Mouse (Mus musculus): ENCODE data around the gene Cux2. TPM values are rescaled to one million over a fixed set of nuclear protein-coding genes. Genes with fewer than 3 reads are reported as not detected.

Gene Cux2
- polyA plus RNA-seq, 1 experiment from 2014 or later, result 0.47 TPM

- 68% methylated on average over 15 of the region's 15 CpGs for WGBS
- no peaks in the 10 kb centered on the region for H3K27me3 ChIP-seq (replicated peaks; ENCODE audit: insufficient read depth, low read length)
- H3K36me3 ChIP-seq (ENCODE audit: insufficient read depth, low read length), result no peaks in the 10 kb centered on the region
- DNase-seq (ENCODE audit: low spot score), result no peak
- no peak for ATAC-seq
- H3K4me1 ChIP-seq (ENCODE audit: insufficient read depth, low read depth, low read length), result no peaks in the 10 kb centered on the region
- H3K9ac ChIP-seq (replicated peaks; ENCODE audit: low read depth), result no peak overlapping the region
- H3K4me2 ChIP-seq (replicated peaks; ENCODE audit: low read depth, low read length), result no peak overlapping the region
- TF ChIP-seq CTCF (IDR thresholded peaks at IDR 0.05), result no peak
- TF ChIP-seq EP300 (IDR thresholded peaks at IDR 0.05), result no peak
- no peaks in the 10 kb centered on the region for H3K9me3 ChIP-seq (ENCODE audit: low read length)
- no peak overlapping the region for H3K27ac ChIP-seq (ENCODE audit: low read length)
- H3K4me3 ChIP-seq (ENCODE audit: low read depth, low read length), result no peak overlapping the region
Measured at GRCm38 (mm10) chr5:121968999-121969398, 80.9 kb downstream of the Cux2 start.

- Histone ChIP-seq H3K27me3 (replicated peaks; ENCODE audit: insufficient read depth, low read length) (no peaks in the 10 kb centered on the region), H3K4me3 (ENCODE audit: low read depth, low read length) (no peak overlapping the region), H3K36me3 (ENCODE audit: insufficient read depth, low read length) (no peaks in the 10 kb centered on the region), H3K4me2 (replicated peaks; ENCODE audit: low read depth, low read length) (no peak overlapping the region), H3K27ac (ENCODE audit: low read length) (no peak overlapping the region), H3K9me3 (ENCODE audit: low read length) (no peaks in the 10 kb centered on the region), H3K9ac (replicated peaks; ENCODE audit: low read depth) (no peak overlapping the region), H3K4me1 (ENCODE audit: insufficient read depth, low read depth, low read length) (no peaks in the 10 kb centered on the region)
- ATAC-seq, result no peak
- no peak for DNase-seq (ENCODE audit: low spot score)
- 79% methylated on average over 15 of the region's 15 CpGs for WGBS
- TF ChIP-seq CTCF (IDR thresholded peaks at IDR 0.05) (no peak), EP300 (IDR thresholded peaks at IDR 0.05) (no peak)
Measured at GRCm38 (mm10) chr5:121968416-121968815, 81.5 kb downstream of the Cux2 start.

GRCm38 (mm10) chr5:121967520-121967919 is 82.4 kb downstream of the Cux2 start:
- H3K27ac ChIP-seq (ENCODE audit: low read length), result no peak overlapping the region
- H3K4me2 ChIP-seq (replicated peaks; ENCODE audit: low read depth, low read length), result no peak overlapping the region
- H3K4me1 ChIP-seq (ENCODE audit: insufficient read depth, low read depth, low read length), result no peaks in the 10 kb centered on the region
- H3K9ac ChIP-seq (replicated peaks; ENCODE audit: low read depth), result no peak overlapping the region
- 74% methylated on average over 5 of the region's 5 CpGs for WGBS
- DNase-seq (ENCODE audit: low spot score) (no peak), ATAC-seq (no peak)
- H3K36me3 ChIP-seq (ENCODE audit: insufficient read depth, low read length), result no peaks in the 10 kb centered on the region
- H3K4me3 ChIP-seq (ENCODE audit: low read depth, low read length), result no peak overlapping the region
- TF ChIP-seq CTCF (IDR thresholded peaks at IDR 0.05) (no peak), EP300 (IDR thresholded peaks at IDR 0.05) (no peak)
- H3K27me3 ChIP-seq (replicated peaks; ENCODE audit: insufficient read depth, low read length), result no peaks in the 10 kb centered on the region
- H3K9me3 ChIP-seq (ENCODE audit: low read length), result no peaks in the 10 kb centered on the region

GRCm38 (mm10) chr5:121966940-121967339 is 83.0 kb downstream of the Cux2 start:
- Histone ChIP-seq H3K36me3 (ENCODE audit: insufficient read depth, low read length) (no peaks in the 10 kb centered on the region), H3K27me3 (replicated peaks; ENCODE audit: insufficient read depth, low read length) (no peaks in the 10 kb centered on the region), H3K4me1 (ENCODE audit: insufficient read depth, low read depth, low read length) (no peaks in the 10 kb centered on the region), H3K9me3 (ENCODE audit: low read length) (no peaks in the 10 kb centered on the region), H3K4me2 (replicated peaks; ENCODE audit: low read depth, low read length) (0 out of 2 replicates have a peak overlapping the region, but pooled peaks have one; percentile 22), H3K4me3 (ENCODE audit: low read depth, low read length) (no peak overlapping the region), H3K27ac (ENCODE audit: low read length) (no peak overlapping the region), H3K9ac (replicated peaks; ENCODE audit: low read depth) (no peak overlapping the region)
- ATAC-seq (no peak), DNase-seq (ENCODE audit: low spot score) (peak; percentile 38)
- WGBS, result 16% methylated on average over 16 of the region's 16 CpGs
- TF ChIP-seq CTCF (IDR thresholded peaks at IDR 0.05), result no peak
- no peak for TF ChIP-seq EP300 (IDR thresholded peaks at IDR 0.05)

GRCm38 (mm10) chr5:121962974-121963373 is 86.9 kb downstream of the Cux2 start:
- 73% methylated on average over 10 of the region's 10 CpGs for WGBS
- ATAC-seq, result no peak

GRCm38 (mm10) chr5:121962359-121962758 is 87.5 kb downstream of the Cux2 start:
- no peak for DNase-seq (ENCODE audit: low spot score)
- H3K27ac ChIP-seq (ENCODE audit: low read length), result no peak overlapping the region
- TF ChIP-seq EP300 (IDR thresholded peaks at IDR 0.05), result no peak
- no peak for TF ChIP-seq CTCF (IDR thresholded peaks at IDR 0.05)
- H3K36me3 ChIP-seq (ENCODE audit: insufficient read depth, low read length), result no peaks in the 10 kb centered on the region
- H3K4me2 ChIP-seq (replicated peaks; ENCODE audit: low read depth, low read length), result no peak overlapping the region
- no peak overlapping the region for H3K4me3 ChIP-seq (ENCODE audit: low read depth, low read length)
- no peaks in the 10 kb centered on the region for H3K4me1 ChIP-seq (ENCODE audit: insufficient read depth, low read depth, low read length)
- no peaks in the 10 kb centered on the region for H3K27me3 ChIP-seq (replicated peaks; ENCODE audit: insufficient read depth, low read length)
- H3K9ac ChIP-seq (replicated peaks; ENCODE audit: low read depth), result no peak overlapping the region
- 88% methylated on average over 7 of the region's 7 CpGs for WGBS
- no peak for ATAC-seq
- no peaks in the 10 kb centered on the region for H3K9me3 ChIP-seq (ENCODE audit: low read length)

More at GRCm38 (mm10) chr5:121962974-121963373, 86.9 kb downstream of the Cux2 start:
- H3K4me1 ChIP-seq (ENCODE audit: insufficient read depth, low read depth, low read length), result no peaks in the 10 kb centered on the region
- no peak overlapping the region for H3K27ac ChIP-seq (ENCODE audit: low read length)
- TF ChIP-seq CTCF (IDR thresholded peaks at IDR 0.05), result no peak
- TF ChIP-seq EP300 (IDR thresholded peaks at IDR 0.05), result no peak
- H3K27me3 ChIP-seq (replicated peaks; ENCODE audit: insufficient read depth, low read length), result no peaks in the 10 kb centered on the region
- H3K9me3 ChIP-seq (ENCODE audit: low read length), result no peaks in the 10 kb centered on the region
- H3K4me2 ChIP-seq (replicated peaks; ENCODE audit: low read depth, low read length), result no peak overlapping the region
- no peaks in the 10 kb centered on the region for H3K36me3 ChIP-seq (ENCODE audit: insufficient read depth, low read length)
- DNase-seq (ENCODE audit: low spot score), result no peak
- no peak overlapping the region for H3K4me3 ChIP-seq (ENCODE audit: low read depth, low read length)
- H3K9ac ChIP-seq (replicated peaks; ENCODE audit: low read depth), result no peak overlapping the region

GRCm38 (mm10) chr5:121961256-121961655 is 88.6 kb downstream of the Cux2 start:
- DNase-seq (ENCODE audit: low spot score) (no peak), ATAC-seq (no peak)
- Histone ChIP-seq H3K27ac (ENCODE audit: low read length) (no peak overlapping the region), H3K9me3 (ENCODE audit: low read length) (no peaks in the 10 kb centered on the region), H3K4me2 (replicated peaks; ENCODE audit: low read depth, low read length) (no peak overlapping the region), H3K27me3 (replicated peaks; ENCODE audit: insufficient read depth, low read length) (no peaks in the 10 kb centered on the region), H3K4me1 (ENCODE audit: insufficient read depth, low read depth, low read length) (no peaks in the 10 kb centered on the region), H3K36me3 (ENCODE audit: insufficient read depth, low read length) (no peaks in the 10 kb centered on the region), H3K9ac (replicated peaks; ENCODE audit: low read depth) (no peak overlapping the region), H3K4me3 (ENCODE audit: low read depth, low read length) (no peak overlapping the region)
- 73% methylated on average over 7 of the region's 8 CpGs for WGBS
- no peak for TF ChIP-seq CTCF (IDR thresholded peaks at IDR 0.05)
- TF ChIP-seq EP300 (IDR thresholded peaks at IDR 0.05), result no peak
